Mouse (Mus musculus): ENCODE results near the gene Gbgt1.

GRCm38 (mm10) chr2:28552301-28552700, 55.6 kb downstream of the Gbgt1 start:
- TF ChIP-seq POLR2A (IDR thresholded peaks at IDR 0.05; ENCODE audit: borderline replicate concordance, low read depth, low read length): no peak
- no peak for TF ChIP-seq CTCF (IDR thresholded peaks at IDR 0.05; ENCODE audit: low read depth, low read length)
